Mouse (Mus musculus) heart, postnatal 4 days (tissue): ENCODE data around the gene Zkscan4. TPM values are rescaled to one million over a fixed set of nuclear protein-coding genes. Genes with fewer than 3 reads are reported as not detected.

ENCODE experiments used
- DNase-seq: peaks from one replicate; pipeline ENCODE4 v3.0.0; 2021
- microRNA-seq, 2 experiments: library from miRNA; unstranded; fragments of <30 nt; microRNA quantifications; one replicate each; pipeline ENCODE4 v1.2.0; 2021 to 2022
- total RNA-seq, 2 experiments: library from RNA; stranded (reverse); gene quantifications; 2 replicates each; pipeline ENCODE4 v1.2.3; 2021

Gene Zkscan4
- total RNA-seq, 2 experiments from 2014 or later = 1.1 to 1.4 TPM

GRCm38 (mm10) chr13:21530136-21530535 lies 51.4 kb downstream of the Zkscan4 start:
- no peak for DNase-seq

- peak; percentile 89 for DNase-seq
Measured at GRCm38 (mm10) chr13:21530781-21531201, 52.1 kb downstream of the Zkscan4 start, which contains the start of gene Zkscan8. Gene Zkscan8, minus strand, starts transcription at chr13:21531120.

Small RNAs within 50 kb of the gene (microRNA-seq; reads per million reads assigned to microRNA genes)
- gene Mir1896 = 0 reads per million in 2 experiments

Other genes starting within 250 kb of the Zkscan4 start
- gene Gpx5, start 186.2 kb upstream of the Zkscan4 start, total RNA-seq = not detected
- gene Gpx6, start 166.8 kb upstream of the Zkscan4 start, total RNA-seq = not detected
- not detected for gene Olfr1367, start 132.0 kb upstream of the Zkscan4 start, total RNA-seq
- gene Zscan12, start 116.1 kb upstream of the Zkscan4 start, total RNA-seq = 1 to 10 TPM; 6.6 to 7.5 TPM
- gene Zkscan3, start 76.2 kb upstream of the Zkscan4 start, total RNA-seq = 10 to 100 TPM; 37.9 to 43.5 TPM
- under 1 TPM; 0.61 to 0.71 TPM for gene Pgbd1, start 37.8 kb upstream of the Zkscan4 start, total RNA-seq
- gene Zscan26, start 25.2 kb upstream of the Zkscan4 start, total RNA-seq = 10 to 100 TPM; 17.7 to 19.1 TPM
- gene Nkapl, start 10.4 kb upstream of the Zkscan4 start, total RNA-seq = under 1 TPM; 0.47 to 0.91 TPM
- not detected for gene Gm10065, start 534 bp downstream of the Zkscan4 start, total RNA-seq
- 10 to 100 TPM; 21.1 to 21.9 TPM for gene AK157302, start 16.3 kb downstream of the Zkscan4 start, total RNA-seq
- gene Gm11273, start 22.5 kb downstream of the Zkscan4 start, total RNA-seq = 100 to 1,000 TPM; 183 to 189 TPM
- 10 to 100 TPM; 15.1 to 16.5 TPM for gene Zkscan8, start 52.2 kb downstream of the Zkscan4 start, total RNA-seq
- not detected for gene Olfr1366, start 63.9 kb downstream of the Zkscan4 start, total RNA-seq
- not detected for gene Olfr1535, start 81.0 kb downstream of the Zkscan4 start, total RNA-seq
- gene Olfr1364, start 102.9 kb downstream of the Zkscan4 start, total RNA-seq = not detected
- gene Olfr1362, start 135.1 kb downstream of the Zkscan4 start, total RNA-seq = not detected
- gene Olfr11, start 163.6 kb downstream of the Zkscan4 start, total RNA-seq = not detected
- gene Olfr1361, start 184.5 kb downstream of the Zkscan4 start, total RNA-seq = not detected
- not detected for gene Olfr1360, start 198.5 kb downstream of the Zkscan4 start, total RNA-seq
- gene Olfr1359, start 219.2 kb downstream of the Zkscan4 start, total RNA-seq = not detected
- gene Hist1h2bl, start 237.2 kb downstream of the Zkscan4 start, total RNA-seq = 100 to 1,000 TPM; 413 to 441 TPM
- 100 to 1,000 TPM; 376 to 467 TPM for gene Hist1h2ai, start 237.5 kb downstream of the Zkscan4 start, total RNA-seq
- gene Hist1h3h, start 238.8 kb downstream of the Zkscan4 start, total RNA-seq = 100 to 1,000 TPM; 719 to 727 TPM
- 100 to 1,000 TPM; 135 to 139 TPM for gene Hist1h2bm, start 243.1 kb downstream of the Zkscan4 start, total RNA-seq